Mouse (Mus musculus): ENCODE results near the gene Hbb-bh1. TPM values are rescaled to one million over a fixed set of nuclear protein-coding genes. Genes with fewer than 3 reads are reported as not detected.

The Hbb-bh1 gene
- 0.78 and 4.0 TPM in 2 replicates for polyA plus RNA-seq (2014; fragmentation: Nextera tagmentation; extraction: Ambion mirVana)

GRCm38 (mm10) chr7:103843034-103843433, at the start of gene Hbb-bh1:
Gene Hbb-bh1, minus strand, starts transcription at chr7:103843164.
- no peak for ATAC-seq (ENCODE audit: low FRiP score, low TSS enrichment)
- Histone ChIP-seq H3K27ac (replicated peaks; ENCODE audit: low read depth, low read length) (no peak within 1 kb of the TSS), H3K4me2 (ENCODE audit: low read length) (no peak within 1 kb of the TSS), H3K27me3 (ENCODE audit: control insufficient read depth, insufficient read depth, low read length) (no peaks in the 10 kb centered on the region), H3K36me3 (ENCODE audit: control insufficient read depth, insufficient read depth, low read length) (no peaks in the 10 kb centered on the region), H3K4me1 (ENCODE audit: control insufficient read depth, insufficient read depth, low read length) (no peaks in the 10 kb centered on the region), H3K4me3 (replicated peaks; ENCODE audit: low read depth, low read length) (no peak within 1 kb of the TSS), H3K9me3 (ENCODE audit: control insufficient read depth, low read length) (no peaks in the 10 kb centered on the region), H3K9ac (replicated peaks; ENCODE audit: low read length) (no peak within 1 kb of the TSS)
- WGBS: 71% methylated on average over 2 of the region's 2 CpGs
- DNase-seq: no peak

GRCm38 (mm10) chr7:103886152-103886551, 43.2 kb upstream of the Hbb-bh1 start, which contains the start of gene Olfr66:
Gene Olfr66, minus strand, starts transcription at chr7:103886252.
- Histone ChIP-seq H3K4me1 (ENCODE audit: control insufficient read depth, insufficient read depth, low read length) (no peaks in the 10 kb centered on the region), H3K9ac (replicated peaks; ENCODE audit: low read length) (no peak within 1 kb of the TSS), H3K27me3 (ENCODE audit: control insufficient read depth, insufficient read depth, low read length) (no peaks in the 10 kb centered on the region), H3K27ac (replicated peaks; ENCODE audit: low read depth, low read length) (no peak within 1 kb of the TSS), H3K36me3 (ENCODE audit: control insufficient read depth, insufficient read depth, low read length) (no peaks in the 10 kb centered on the region), H3K9me3 (ENCODE audit: control insufficient read depth, low read length) (no peaks in the 10 kb centered on the region), H3K4me2 (ENCODE audit: low read length) (no peak within 1 kb of the TSS), H3K4me3 (replicated peaks; ENCODE audit: low read depth, low read length) (no peak within 1 kb of the TSS)
- DNase-seq: no peak
- ATAC-seq (ENCODE audit: low FRiP score, low TSS enrichment): no peak

GRCm38 (mm10) chr7:103877093-103877492, 34.1 kb upstream of the Hbb-bh1 start:
- H3K4me3 ChIP-seq (replicated peaks; ENCODE audit: low read depth, low read length): no peak overlapping the region
- 83% methylated on average over 2 of the region's 2 CpGs for WGBS

GRCm38 (mm10) chr7:103874451-103874850, 31.5 kb upstream of the Hbb-bh1 start:
- H3K4me1 ChIP-seq (ENCODE audit: control insufficient read depth, insufficient read depth, low read length): no peaks in the 10 kb centered on the region
- DNase-seq (peak; percentile 3), ATAC-seq (ENCODE audit: low FRiP score, low TSS enrichment) (no peak)
- no peak overlapping the region for H3K9ac ChIP-seq (replicated peaks; ENCODE audit: low read length)
- no peaks in the 10 kb centered on the region for H3K9me3 ChIP-seq (ENCODE audit: control insufficient read depth, low read length)
- H3K4me2 ChIP-seq (ENCODE audit: low read length): no peak overlapping the region
- H3K36me3 ChIP-seq (ENCODE audit: control insufficient read depth, insufficient read depth, low read length): no peaks in the 10 kb centered on the region
- H3K4me3 ChIP-seq (replicated peaks; ENCODE audit: low read depth, low read length): no peak overlapping the region
- no peak overlapping the region for H3K27ac ChIP-seq (replicated peaks; ENCODE audit: low read depth, low read length)
- no peaks in the 10 kb centered on the region for H3K27me3 ChIP-seq (ENCODE audit: control insufficient read depth, insufficient read depth, low read length)
- 63% methylated on average over 5 of the region's 5 CpGs for WGBS

More at GRCm38 (mm10) chr7:103877093-103877492, 34.1 kb upstream of the Hbb-bh1 start:
- Histone ChIP-seq H3K27ac (replicated peaks; ENCODE audit: low read depth, low read length) (no peak overlapping the region), H3K4me1 (ENCODE audit: control insufficient read depth, insufficient read depth, low read length) (no peaks in the 10 kb centered on the region), H3K27me3 (ENCODE audit: control insufficient read depth, insufficient read depth, low read length) (no peaks in the 10 kb centered on the region), H3K9ac (replicated peaks; ENCODE audit: low read length) (no peak overlapping the region), H3K4me2 (ENCODE audit: low read length) (no peak overlapping the region), H3K36me3 (ENCODE audit: control insufficient read depth, insufficient read depth, low read length) (no peaks in the 10 kb centered on the region), H3K9me3 (ENCODE audit: control insufficient read depth, low read length) (no peaks in the 10 kb centered on the region)
- DNase-seq (no peak), ATAC-seq (ENCODE audit: low FRiP score, low TSS enrichment) (no peak)

- no peaks in the 10 kb centered on the region for H3K4me1 ChIP-seq (ENCODE audit: control insufficient read depth, insufficient read depth, low read length)
- no peak overlapping the region for H3K9ac ChIP-seq (replicated peaks; ENCODE audit: low read length)
- 8% methylated on average over 1 of the region's 1 CpGs for WGBS
- no peak overlapping the region for H3K27ac ChIP-seq (replicated peaks; ENCODE audit: low read depth, low read length)
- no peaks in the 10 kb centered on the region for H3K36me3 ChIP-seq (ENCODE audit: control insufficient read depth, insufficient read depth, low read length)
- H3K4me2 ChIP-seq (ENCODE audit: low read length): no peak overlapping the region
- no peaks in the 10 kb centered on the region for H3K9me3 ChIP-seq (ENCODE audit: control insufficient read depth, low read length)
- DNase-seq: peak; percentile 62
- H3K4me3 ChIP-seq (replicated peaks; ENCODE audit: low read depth, low read length): no peak overlapping the region
- H3K27me3 ChIP-seq (ENCODE audit: control insufficient read depth, insufficient read depth, low read length): no peaks in the 10 kb centered on the region
- no peak for ATAC-seq (ENCODE audit: low FRiP score, low TSS enrichment)
Measured at GRCm38 (mm10) chr7:103873064-103873463, 30.1 kb upstream of the Hbb-bh1 start.

- H3K36me3 ChIP-seq (ENCODE audit: control insufficient read depth, insufficient read depth, low read length): no peaks in the 10 kb centered on the region
- H3K4me1 ChIP-seq (ENCODE audit: control insufficient read depth, insufficient read depth, low read length): no peaks in the 10 kb centered on the region
- no peak for DNase-seq
- H3K27ac ChIP-seq (replicated peaks; ENCODE audit: low read depth, low read length): no peak overlapping the region
- ATAC-seq (ENCODE audit: low FRiP score, low TSS enrichment): no peak
- H3K4me2 ChIP-seq (ENCODE audit: low read length): no peak overlapping the region
- H3K9ac ChIP-seq (replicated peaks; ENCODE audit: low read length): no peak overlapping the region
- no peak overlapping the region for H3K4me3 ChIP-seq (replicated peaks; ENCODE audit: low read depth, low read length)
- no peaks in the 10 kb centered on the region for H3K27me3 ChIP-seq (ENCODE audit: control insufficient read depth, insufficient read depth, low read length)
- H3K9me3 ChIP-seq (ENCODE audit: control insufficient read depth, low read length): no peaks in the 10 kb centered on the region
Measured at GRCm38 (mm10) chr7:103870667-103871066, 27.7 kb upstream of the Hbb-bh1 start.

GRCm38 (mm10) chr7:103865716-103866115, 22.8 kb upstream of the Hbb-bh1 start:
- no peak for ATAC-seq (ENCODE audit: low FRiP score, low TSS enrichment)
- Histone ChIP-seq H3K9me3 (ENCODE audit: control insufficient read depth, low read length) (no peaks in the 10 kb centered on the region), H3K27me3 (ENCODE audit: control insufficient read depth, insufficient read depth, low read length) (no peaks in the 10 kb centered on the region), H3K27ac (replicated peaks; ENCODE audit: low read depth, low read length) (no peak overlapping the region), H3K4me3 (replicated peaks; ENCODE audit: low read depth, low read length) (no peak overlapping the region), H3K36me3 (ENCODE audit: control insufficient read depth, insufficient read depth, low read length) (no peaks in the 10 kb centered on the region), H3K4me1 (ENCODE audit: control insufficient read depth, insufficient read depth, low read length) (no peaks in the 10 kb centered on the region), H3K4me2 (ENCODE audit: low read length) (no peak overlapping the region), H3K9ac (replicated peaks; ENCODE audit: low read length) (no peak overlapping the region)
- DNase-seq: no peak

GRCm38 (mm10) chr7:103861531-103861930, 18.6 kb upstream of the Hbb-bh1 start:
- H3K27ac ChIP-seq (replicated peaks; ENCODE audit: low read depth, low read length): no peak overlapping the region
- 85% methylated on average over 3 of the region's 3 CpGs for WGBS

GRCm38 (mm10) chr7:103860855-103861254, 17.9 kb upstream of the Hbb-bh1 start:
- Histone ChIP-seq H3K9me3 (ENCODE audit: control insufficient read depth, low read length) (no peaks in the 10 kb centered on the region), H3K4me2 (ENCODE audit: low read length) (no peak overlapping the region), H3K27ac (replicated peaks; ENCODE audit: low read depth, low read length) (no peak overlapping the region), H3K4me3 (replicated peaks; ENCODE audit: low read depth, low read length) (no peak overlapping the region), H3K27me3 (ENCODE audit: control insufficient read depth, insufficient read depth, low read length) (no peaks in the 10 kb centered on the region), H3K4me1 (ENCODE audit: control insufficient read depth, insufficient read depth, low read length) (no peaks in the 10 kb centered on the region), H3K36me3 (ENCODE audit: control insufficient read depth, insufficient read depth, low read length) (no peaks in the 10 kb centered on the region), H3K9ac (replicated peaks; ENCODE audit: low read length) (no peak overlapping the region)
- 50% methylated on average over 1 of the region's 1 CpGs for WGBS
- ATAC-seq (ENCODE audit: low FRiP score, low TSS enrichment) (no peak), DNase-seq (peak; percentile 8)

More at GRCm38 (mm10) chr7:103861531-103861930, 18.6 kb upstream of the Hbb-bh1 start:
- no peak overlapping the region for H3K9ac ChIP-seq (replicated peaks; ENCODE audit: low read length)
- H3K27me3 ChIP-seq (ENCODE audit: control insufficient read depth, insufficient read depth, low read length): no peaks in the 10 kb centered on the region
- no peak for DNase-seq
- ATAC-seq (ENCODE audit: low FRiP score, low TSS enrichment): no peak
- no peak overlapping the region for H3K4me3 ChIP-seq (replicated peaks; ENCODE audit: low read depth, low read length)
- no peaks in the 10 kb centered on the region for H3K9me3 ChIP-seq (ENCODE audit: control insufficient read depth, low read length)
- no peak overlapping the region for H3K4me2 ChIP-seq (ENCODE audit: low read length)
- no peaks in the 10 kb centered on the region for H3K4me1 ChIP-seq (ENCODE audit: control insufficient read depth, insufficient read depth, low read length)
- no peaks in the 10 kb centered on the region for H3K36me3 ChIP-seq (ENCODE audit: control insufficient read depth, insufficient read depth, low read length)
